In genomic region chr2:157691266-157692105, GRCm38 (mm10) we compare ENCODE assay signal across 14 mouse cellular contexts. TPM values are rescaled to one million over a fixed set of nuclear protein-coding genes. Genes with fewer than 3 reads are reported as not detected.
DNase-seq lines count a peak whose midpoint lies in the region; ATAC-seq and TF ChIP-seq lines count a peak whose summit lies in the region.
"Had no signal": no experiment of that assay in that cellular context is flagged by ENCODE, and none has a peak within 500 bp of the region (broad histone marks: within the 10 kb centered on the region; RNA-seq: fewer than 3 reads in every experiment).

No protein-coding gene starts in this region.

- ATAC-seq in kidney, postnatal 0 days (replicated peaks; ENCODE audit: low FRiP score, low read depth) = 0 out of 2 replicates have a peak, but pooled peaks have one; percentile 5
- ATAC-seq in hindbrain, embryonic 11.5 days (ENCODE audit: low FRiP score) = peak; percentile 59; the same call in 1 of the 2 replicates
- 0 out of 2 replicates have a peak, but pooled peaks have one; percentile 60 for ATAC-seq in midbrain, embryonic 12.5 days (ENCODE audit: low FRiP score, low read depth)
- ATAC-seq in megakaryocyte-erythroid progenitor cell, adult 5-6 weeks (replicated peaks; ENCODE audit: low FRiP score, low TSS enrichment, poor library complexity, severe bottlenecking) = no peak
- ATAC-seq: intestine, postnatal 0 days had no signal

- DNase-seq in kidney, postnatal 0 days (ENCODE audit: low spot score) = peak; percentile 51
- no peak for DNase-seq in kidney, adult 8-10 months
- DNase-seq in hindbrain, embryonic 11.5 days (ENCODE audit: low spot score) = peak; percentile 37
- no peak for DNase-seq in gastrocnemius, adult 8-10 months (ENCODE audit: low spot score in 2 of 2)
- DNase-seq in adrenal gland, postnatal 14 days = no peak
- DNase-seq: cerebellum, adult 8-10 months; heart, adult 18-20 months; heart, postnatal 10 days; lung, embryonic 14.5 days; right cerebral cortex, postnatal 4 days; thymus, postnatal 25 days had no signal

- H3K27ac ChIP-seq in kidney, postnatal 0 days = 0 out of 2 replicates have a peak overlapping the region, but pooled peaks have one; percentile 20
- peak overlapping the region; percentile 68 for H3K27ac ChIP-seq in hindbrain, embryonic 11.5 days (ENCODE audit: low read depth, low read length)
- H3K27ac ChIP-seq in midbrain, embryonic 12.5 days (replicated peaks) = peak overlapping the region; percentile 52; the same call in 1 of the 2 replicates

- peaks cover 22% of the 10 kb centered on the region for H3K4me1 ChIP-seq in kidney, postnatal 0 days (replicated peaks; ENCODE audit: insufficient read depth, low read length)
- peaks cover 15% of the 10 kb centered on the region for H3K4me1 ChIP-seq in hindbrain, embryonic 11.5 days (replicated peaks; ENCODE audit: control insufficient read depth, insufficient read depth, low read length)
- peaks cover 24% of the 10 kb centered on the region for H3K4me1 ChIP-seq in midbrain, embryonic 12.5 days

- H3K36me3 ChIP-seq in kidney, postnatal 0 days (ENCODE audit: insufficient read depth, low read length) = no peaks in the 10 kb centered on the region
- H3K36me3 ChIP-seq in hindbrain, embryonic 11.5 days (ENCODE audit: control insufficient read depth, insufficient read depth, low read length) = no peaks in the 10 kb centered on the region
- H3K36me3 ChIP-seq in midbrain, embryonic 12.5 days = no peaks in the 10 kb centered on the region

- H3K9me3 ChIP-seq in kidney, postnatal 0 days (replicated peaks; ENCODE audit: low read length) = no peaks in the 10 kb centered on the region
- no peaks in the 10 kb centered on the region for H3K9me3 ChIP-seq in hindbrain, embryonic 11.5 days (ENCODE audit: control insufficient read depth, low read length)
- no peaks in the 10 kb centered on the region for H3K9me3 ChIP-seq in midbrain, embryonic 12.5 days

- 25% methylated on average over 13 of the region's 13 CpGs for WGBS in kidney, postnatal 0 days
- 63% methylated on average over 13 of the region's 13 CpGs for WGBS in hindbrain, embryonic 11.5 days
- WGBS in midbrain, embryonic 12.5 days = 53% methylated on average over 13 of the region's 13 CpGs

- no peaks in the 10 kb centered on the region for H3K27me3 ChIP-seq in kidney, postnatal 0 days (ENCODE audit: insufficient read depth, low read length)
- no peaks in the 10 kb centered on the region for H3K27me3 ChIP-seq in hindbrain, embryonic 11.5 days (ENCODE audit: control insufficient read depth, insufficient read depth, low read length)
- H3K27me3 ChIP-seq in midbrain, embryonic 12.5 days = peaks cover 12% of the 10 kb centered on the region; the same call in 1 of the 2 replicates

- no peak for TF ChIP-seq CTCF in kidney, postnatal 0 days (IDR thresholded peaks at IDR 0.05; ENCODE audit: low read depth)

- H3K4me3 ChIP-seq in kidney, postnatal 0 days (replicated peaks; ENCODE audit: low read depth, low read length) = no peak overlapping the region
- no peak overlapping the region for H3K4me3 ChIP-seq in hindbrain, embryonic 11.5 days (ENCODE audit: low read depth, low read length)
- no peak overlapping the region for H3K4me3 ChIP-seq in midbrain, embryonic 12.5 days

- no peak overlapping the region for H3K4me2 ChIP-seq in kidney, postnatal 0 days (ENCODE audit: low read length)
- H3K4me2 ChIP-seq in hindbrain, embryonic 11.5 days (replicated peaks; ENCODE audit: low read depth, low read length) = no peak overlapping the region
- H3K4me2 ChIP-seq in midbrain, embryonic 12.5 days (replicated peaks) = no peak overlapping the region
- H3K4me2 ChIP-seq: lung, embryonic 14.5 days had no signal

- no peak overlapping the region for H3K9ac ChIP-seq in kidney, postnatal 0 days (ENCODE audit: low read depth, low read length)
- no peak overlapping the region; the same call in 1 of the 2 replicates for H3K9ac ChIP-seq in hindbrain, embryonic 11.5 days (ENCODE audit: low read depth, low read length)
- H3K9ac ChIP-seq in midbrain, embryonic 12.5 days (replicated peaks) = no peak overlapping the region
- H3K9ac ChIP-seq: lung, embryonic 14.5 days had no signal

RNA-seq across cellular contexts. Expression of gene Ctnnbl1, which starts 45.7 kb away (rescaled TPM):
- 46.3 and 51.8 TPM in 2 replicates for polyA plus RNA-seq in kidney, postnatal 0 days (2015; fragmentation: Nextera tagmentation; extraction: Ambion mirVana)
- 90.1 and 104 TPM in 2 replicates for polyA plus RNA-seq in hindbrain, embryonic 11.5 days (2014; fragmentation: Nextera tagmentation; extraction: Ambion mirVana)
- polyA plus RNA-seq in midbrain, embryonic 12.5 days (2016; fragmentation: Nextera tagmentation; extraction: Ambion mirVana) = 89.1 and 94.2 TPM in 2 replicates
- total RNA-seq in gastrocnemius, adult 8-10 months (2022) = 10 to 100 TPM in 3 of 4 experiments, 1 to 10 TPM in 1; 9.3 to 12.8 (median 11.1) TPM
- 18.4 and 20.5 TPM in 2 replicates for total RNA-seq in adrenal gland, postnatal 14 days (2021)
- 23.5 and 28.1 TPM in 2 replicates for total RNA-seq in megakaryocyte-erythroid progenitor cell, adult 5-6 weeks (2014; fragmentation: Nextera tagmentation)
- total RNA-seq in megakaryocyte-erythroid progenitor cell, adult 5-6 weeks (2017) = 36.6 and 39.6 TPM in 2 replicates

Comparison
In these comparisons a context has a peak if more than half of its experiments do, and no peak if none do; other contexts are left out.
1. DNase-seq: peak in kidney, postnatal 0 days (single experiment) and hindbrain, embryonic 11.5 days (single experiment); none in kidney, adult 8-10 months (0 of 2), gastrocnemius, adult 8-10 months (0 of 2) and adrenal gland, postnatal 14 days (single experiment).
2. Peak in every context shown above with its lines, with median percentiles within 50 percentile points of each other: H3K27ac ChIP-seq.